Mouse (Mus musculus) brain, adult 10 weeks (tissue): Measurements from ENCODE around the gene Rnf208. TPM values are rescaled to one million over a fixed set of nuclear protein-coding genes. Genes with fewer than 3 reads are reported as not detected.

ENCODE experiments used
- polyA plus RNA-seq: library from polyadenylated mRNA; stranded (reverse); fragments of 350-450 nt; fragmentation: Illumina TruSeq; extraction: RNeasy Lipid Tissue Mini Kit (QIAGEN cat#74804); gene quantifications from one replicate; pipeline ENCODE4 v1.2.3, GENCODE M21; 2015; ENCODE audit warnings: low read depth, low replicate concordance

Gene Rnf208
- 180 TPM for polyA plus RNA-seq

DNA sequence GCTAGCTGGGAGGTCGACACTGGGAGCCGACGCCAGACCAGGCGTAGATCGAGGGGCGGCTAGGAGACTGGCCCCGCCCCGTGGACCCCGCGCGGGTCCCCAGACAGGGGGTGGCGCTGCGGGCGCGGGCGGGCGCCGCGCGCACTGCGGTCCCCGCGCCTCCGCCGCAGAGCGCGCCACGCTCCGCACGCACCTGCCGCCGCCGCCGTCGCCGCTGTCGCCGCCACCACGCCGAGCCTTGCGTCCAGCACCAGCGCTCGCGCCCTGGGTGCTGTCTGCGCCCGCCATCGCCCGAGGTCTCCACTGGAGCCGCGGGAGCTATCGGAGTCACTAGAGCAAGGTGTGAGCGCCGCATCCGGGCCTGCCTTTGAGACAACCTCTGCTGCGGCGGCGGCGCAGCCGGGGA lies at the start of gene Rnf208, which contains the start of gene Cysrt1:
Gene Rnf208 (plus strand): TSS at position 155 of the 406 bp plus-strand sequence.
Gene Cysrt1 (minus strand): TSS at position 352 of the 406 bp plus-strand sequence.

GRCm38 (mm10) chr2:25196172-25196954 lies 45.7 kb upstream of the Rnf208 start, which contains the start of gene Tor4a:
Tor4a (minus strand) TSS chr2:25196886.

DNA sequence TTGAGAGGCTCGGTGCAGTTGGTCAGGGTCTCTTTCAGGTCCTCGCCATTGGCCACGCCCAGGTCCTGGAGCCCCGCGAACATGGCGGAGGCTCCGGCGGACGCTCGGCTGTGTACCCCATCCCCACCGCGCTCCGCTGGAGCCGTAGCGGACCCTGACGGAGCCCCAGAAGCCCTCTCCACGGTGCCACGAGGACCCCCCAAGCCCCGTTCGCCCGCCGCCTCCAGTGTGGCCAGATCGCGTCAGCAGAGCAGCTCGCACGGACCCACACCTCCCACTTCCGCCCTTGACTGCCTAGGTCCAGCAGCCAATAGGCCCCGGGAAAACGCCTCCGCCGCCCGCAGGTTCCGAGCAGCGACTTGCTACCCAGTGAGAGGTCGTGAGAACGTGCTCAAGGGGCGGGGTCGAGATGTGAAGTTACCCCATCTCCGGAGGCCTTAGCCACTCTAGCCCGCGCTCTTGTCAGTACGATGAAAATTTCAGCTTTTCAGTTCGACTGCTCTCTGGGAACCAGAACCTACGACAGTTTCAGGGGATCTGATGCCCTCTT lies 30.9 kb upstream of the Rnf208 start, which contains the start of gene Nelfb:
Gene Nelfb (minus strand): TSS at position 369 of the 550 bp plus-strand sequence.

DNA sequence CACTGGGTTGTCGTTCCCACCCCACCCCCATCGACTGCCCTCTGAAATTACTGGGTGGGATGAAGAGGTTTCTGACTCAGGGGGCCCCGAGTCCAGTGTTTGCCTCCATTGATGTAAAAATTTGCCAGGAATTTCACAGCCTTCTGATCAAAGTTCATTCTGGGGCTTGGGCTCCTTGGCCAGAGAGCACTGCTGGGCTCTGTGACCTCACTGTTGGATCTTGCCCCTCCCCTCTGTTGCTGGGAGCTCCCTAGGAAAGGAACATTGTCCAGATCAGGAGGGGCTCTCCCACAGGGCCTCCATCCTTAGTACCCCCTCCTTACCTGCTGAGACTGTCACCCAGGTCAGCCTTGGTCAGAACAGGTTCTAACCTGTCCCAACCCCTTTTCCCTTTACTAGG lies 27.6 kb upstream of the Rnf208 start, which contains the start of gene Stpg3:
Gene Stpg3 (minus strand): TSS at position 194 of the 400 bp plus-strand sequence.

DNA sequence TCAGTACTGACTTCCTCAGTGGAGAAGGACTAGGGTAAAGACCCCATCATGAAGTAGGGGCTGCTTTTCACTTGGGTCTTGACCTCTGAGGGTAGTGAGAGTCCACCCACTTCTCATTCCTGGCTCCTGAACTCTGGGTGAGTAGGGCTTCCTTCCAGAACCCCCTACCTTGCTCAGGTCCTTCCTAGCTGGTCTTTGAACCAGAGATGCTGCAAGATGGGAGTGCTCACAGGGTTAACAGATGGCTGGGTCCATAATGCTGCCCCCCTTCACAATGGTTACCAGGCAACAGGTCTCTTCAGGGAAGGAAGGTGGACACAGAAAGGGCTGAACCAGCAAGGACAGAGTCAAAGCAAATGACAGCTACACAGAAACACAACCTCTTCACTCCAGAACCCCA lies 23.6 kb upstream of the Rnf208 start, which contains the start of gene Fam166a:
Gene Fam166a (plus strand): TSS at position 301 of the 400 bp plus-strand sequence.

DNA sequence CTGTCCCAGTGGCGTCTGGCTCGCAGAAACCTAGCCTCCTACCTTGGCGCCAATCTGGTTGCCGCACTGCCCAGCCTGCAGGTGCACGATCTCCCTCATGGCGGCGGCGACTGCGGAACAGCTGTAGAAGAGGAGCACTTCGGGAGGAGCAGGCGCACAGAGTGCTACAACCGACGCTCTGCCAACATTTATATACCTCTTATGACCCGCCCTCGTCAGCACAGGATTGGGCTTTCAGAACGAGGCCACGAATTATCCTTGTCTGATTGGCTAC lies 17.6 kb upstream of the Rnf208 start, which contains the start of gene Tubb4b:
Gene Tubb4b (minus strand): TSS at position 211 of the 274 bp plus-strand sequence.

GRCm38 (mm10) chr2:25234050-25234449 lies 8.0 kb upstream of the Rnf208 start, which contains the start of gene Slc34a3:
Slc34a3 (minus strand) TSS chr2:25234364.

GRCm38 (mm10) chr2:25236614-25237013 lies 5.4 kb upstream of the Rnf208 start, which contains the start of gene Rnf224:
Rnf224 (minus strand) TSS chr2:25236787.

DNA sequence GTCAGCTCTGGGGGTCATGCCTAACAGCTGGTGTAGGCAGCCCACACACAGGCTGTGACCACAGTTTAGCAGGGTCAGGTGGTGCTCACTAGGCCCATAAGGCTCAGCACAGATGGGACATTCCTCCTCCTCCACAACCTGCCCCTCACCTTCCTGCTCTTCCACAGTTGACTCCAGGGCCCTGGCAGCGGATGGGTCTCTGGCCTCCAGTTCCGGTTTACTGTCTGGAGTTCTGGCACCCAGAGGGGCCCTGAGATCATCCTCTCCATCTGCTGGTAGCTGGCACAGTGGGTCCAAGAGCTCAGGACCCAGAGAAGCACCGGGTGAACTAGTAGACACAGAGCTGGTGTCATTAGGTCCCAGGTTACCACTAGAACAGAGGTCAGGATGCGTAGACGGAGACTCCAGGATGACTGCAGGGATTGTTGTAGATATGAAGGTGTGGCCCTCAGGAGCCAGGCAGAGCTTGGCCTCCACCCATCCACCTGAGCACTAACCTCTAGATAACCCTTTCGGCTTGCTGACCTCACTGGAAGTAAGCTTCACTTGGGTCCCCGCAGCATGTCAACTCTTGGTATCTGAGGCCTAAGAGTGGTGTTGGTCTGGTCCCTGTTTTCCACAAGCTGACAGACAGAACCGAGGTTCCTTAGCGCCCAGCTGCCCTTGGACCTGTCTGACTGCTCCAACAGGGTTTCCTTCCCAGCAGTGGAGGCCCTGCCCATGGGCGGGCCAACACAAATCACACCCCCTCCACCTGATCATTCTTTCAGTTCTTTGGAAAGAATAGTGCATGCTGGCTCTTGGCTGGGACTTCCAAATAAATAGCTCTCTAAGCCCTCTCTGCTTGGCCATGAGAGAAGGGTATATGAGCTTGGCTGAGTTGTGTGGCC lies 4.4 kb downstream of the Rnf208 start, which contains the start of gene AL732309.1:
Gene AL732309.1 (minus strand): TSS at position 681 of the 890 bp plus-strand sequence.

GRCm38 (mm10) chr2:25255284-25255779 lies 13.3 kb downstream of the Rnf208 start, which contains the start of gene Tmem203:
Tmem203 (plus strand) TSS chr2:25255439.

DNA sequence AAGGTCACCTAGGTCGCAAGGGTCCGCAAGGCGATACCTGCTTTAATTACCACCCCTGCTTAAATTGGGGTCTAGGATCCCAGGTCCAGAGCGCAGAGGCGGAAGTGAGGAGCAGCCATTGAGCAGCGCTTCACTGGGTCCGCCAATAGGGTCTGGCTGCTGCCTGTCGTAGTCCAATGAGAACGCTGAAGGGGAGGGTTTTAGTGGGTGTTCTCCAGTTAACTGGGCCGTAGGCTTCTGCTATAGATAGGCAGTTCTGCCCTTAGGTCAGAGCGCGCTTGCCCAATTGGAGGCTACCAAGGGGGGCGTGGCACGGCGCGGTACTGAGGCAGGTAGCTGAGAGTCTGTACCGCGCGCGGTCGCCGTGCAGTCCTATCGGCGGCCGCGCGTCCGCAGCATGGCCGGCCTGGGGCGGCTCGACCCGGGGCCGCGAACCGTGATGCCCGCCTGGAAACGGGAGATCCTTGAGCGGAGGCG lies 20.3 kb downstream of the Rnf208 start, which contains the start of gene Tprn:
Gene Tprn (plus strand): TSS at position 328 of the 477 bp plus-strand sequence.

DNA sequence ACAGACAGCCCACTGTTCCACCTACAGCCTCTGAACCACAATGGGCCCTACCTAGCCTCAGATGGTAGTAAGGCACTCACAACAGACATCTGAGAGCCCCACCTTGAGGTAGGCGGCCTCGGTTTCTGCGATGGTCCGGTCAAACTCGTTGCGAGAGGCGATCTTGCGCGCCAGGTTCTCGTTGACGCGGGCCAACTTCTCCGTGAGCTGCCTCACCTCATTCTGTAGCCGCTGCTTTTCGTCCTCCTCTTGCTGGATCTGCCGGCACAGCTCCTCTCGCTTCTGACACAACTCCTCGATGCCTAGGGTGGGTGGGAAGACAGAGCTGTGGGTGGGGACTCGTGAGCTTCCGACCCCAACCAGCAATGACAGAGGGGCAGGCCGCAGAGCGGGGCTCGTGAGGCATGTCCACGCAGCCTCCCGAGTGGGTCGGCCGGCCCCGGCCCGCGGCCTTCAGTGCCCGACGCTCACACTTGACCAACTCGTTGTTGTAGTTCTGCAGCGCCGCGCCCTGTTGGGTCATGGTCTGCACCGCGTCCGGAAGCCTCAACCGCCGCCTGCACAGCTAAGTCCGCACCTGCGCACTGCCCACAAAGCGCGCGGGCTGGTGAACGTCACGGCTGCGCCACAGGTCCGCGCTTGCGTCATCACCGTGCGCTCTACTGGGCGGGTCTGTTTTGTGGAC lies 29.9 kb downstream of the Rnf208 start, which contains the start of the genes Ssna1 and Anapc2:
Gene Ssna1 (minus strand): TSS at position 612 of the 685 bp plus-strand sequence.
Gene Anapc2 (plus strand): TSS at position 652 of the 685 bp plus-strand sequence.

GRCm38 (mm10) chr2:25287927-25288649 lies 46.0 kb downstream of the Rnf208 start, which contains the start of gene Tmem210:
Tmem210 (plus strand) TSS chr2:25288145.

DNA sequence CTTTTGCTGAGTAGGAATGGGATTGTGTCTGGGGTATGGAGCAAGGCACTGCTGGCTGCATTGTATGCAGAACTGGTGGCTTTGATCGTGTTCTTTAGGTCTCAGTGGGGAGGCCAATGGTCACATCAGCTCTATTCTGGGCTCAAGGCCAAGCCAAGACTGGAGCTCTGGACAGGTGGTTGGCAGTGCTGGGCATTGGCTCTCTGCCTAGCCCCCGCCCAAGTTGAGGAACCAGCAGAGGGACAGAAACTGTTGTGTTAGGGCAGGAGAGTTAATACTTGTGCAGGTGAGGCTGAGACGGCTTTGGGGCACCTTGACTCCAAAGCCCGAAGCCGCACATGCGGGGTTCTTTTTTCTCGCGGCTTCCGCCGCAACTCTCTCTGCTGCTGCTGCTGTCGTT lies 47.6 kb downstream of the Rnf208 start, which contains the start of gene Lrrc26:
Gene Lrrc26 (plus strand): TSS at position 265 of the 400 bp plus-strand sequence.

Other genes starting within 250 kb of the Rnf208 start
- 429 TPM for gene Nsmf, start 187.9 kb upstream of the Rnf208 start, polyA plus RNA-seq
- not detected for gene Entpd8, start 162.0 kb upstream of the Rnf208 start, polyA plus RNA-seq
- not detected for gene Noxa1, start 147.1 kb upstream of the Rnf208 start, polyA plus RNA-seq
- 13.6 TPM for gene Nrarp, start 61.5 kb upstream of the Rnf208 start, polyA plus RNA-seq
- gene Tor4a, start 45.4 kb upstream of the Rnf208 start, polyA plus RNA-seq, result 2.9 TPM
- gene Nelfb, start 30.8 kb upstream of the Rnf208 start, polyA plus RNA-seq, result 47.7 TPM
- gene Stpg3, start 27.6 kb upstream of the Rnf208 start, polyA plus RNA-seq, result not detected
- gene Fam166a, start 23.5 kb upstream of the Rnf208 start, polyA plus RNA-seq, result not detected
- gene Tubb4b, start 17.6 kb upstream of the Rnf208 start, polyA plus RNA-seq, result 563 TPM
- not detected for gene Slc34a3, start 7.9 kb upstream of the Rnf208 start, polyA plus RNA-seq
- gene Rnf224, start 5.5 kb upstream of the Rnf208 start, polyA plus RNA-seq, result not detected
- gene Cysrt1, start 197 bp downstream of the Rnf208 start, polyA plus RNA-seq, result not detected
- gene AL732309.1, start 4.6 kb downstream of the Rnf208 start, polyA plus RNA-seq, result 6.7 TPM
- 19.6 TPM for gene Tmem203, start 13.2 kb downstream of the Rnf208 start, polyA plus RNA-seq
- 23.4 TPM for gene Tprn, start 20.4 kb downstream of the Rnf208 start, polyA plus RNA-seq
- 92.1 TPM for gene Ssna1, start 30.2 kb downstream of the Rnf208 start, polyA plus RNA-seq
- 89.9 TPM for gene Anapc2, start 30.2 kb downstream of the Rnf208 start, polyA plus RNA-seq
- gene Tmem210, start 45.9 kb downstream of the Rnf208 start, polyA plus RNA-seq, result not detected
- not detected for gene Lrrc26, start 47.7 kb downstream of the Rnf208 start, polyA plus RNA-seq
- 267 TPM for gene Grin1, start 76.9 kb downstream of the Rnf208 start, polyA plus RNA-seq
- 51.8 TPM for gene Man1b1, start 90.1 kb downstream of the Rnf208 start, polyA plus RNA-seq
- 38.1 TPM for gene Dpp7, start 114.1 kb downstream of the Rnf208 start, polyA plus RNA-seq
- gene Uap1l1, start 123.4 kb downstream of the Rnf208 start, polyA plus RNA-seq, result 27.2 TPM
- 2.5 TPM for gene Sapcd2, start 130.1 kb downstream of the Rnf208 start, polyA plus RNA-seq
- 11.2 TPM for gene Entpd2, start 153.6 kb downstream of the Rnf208 start, polyA plus RNA-seq
- gene Npdc1, start 157.1 kb downstream of the Rnf208 start, polyA plus RNA-seq, result 274 TPM
- gene Fut7, start 181.0 kb downstream of the Rnf208 start, polyA plus RNA-seq, result 1.1 TPM
- gene Abca2, start 186.4 kb downstream of the Rnf208 start, polyA plus RNA-seq, result 105 TPM
- not detected for gene Clic3, start 214.6 kb downstream of the Rnf208 start, polyA plus RNA-seq
- gene Paxx, start 218.8 kb downstream of the Rnf208 start, polyA plus RNA-seq, result 96.2 TPM
- 2,295 TPM for gene Ptgds, start 227.8 kb downstream of the Rnf208 start, polyA plus RNA-seq